Mouse (Mus musculus) telencephalon, adult 2 months (tissue): ENCODE measurements at regions not wholly inside any gene's neighbourhood (a gene's known extent, or its start where the extent isn't known, plus 50 kb on each side); places are given as distances from the start of the nearest gene placed in this dataset.

Experiments
- DNase-seq: peaks from one replicate; pipeline ENCODE4 v3.0.0-alpha.2; 2011; ENCODE audit warnings: low read depth, low spot score

DNA sequence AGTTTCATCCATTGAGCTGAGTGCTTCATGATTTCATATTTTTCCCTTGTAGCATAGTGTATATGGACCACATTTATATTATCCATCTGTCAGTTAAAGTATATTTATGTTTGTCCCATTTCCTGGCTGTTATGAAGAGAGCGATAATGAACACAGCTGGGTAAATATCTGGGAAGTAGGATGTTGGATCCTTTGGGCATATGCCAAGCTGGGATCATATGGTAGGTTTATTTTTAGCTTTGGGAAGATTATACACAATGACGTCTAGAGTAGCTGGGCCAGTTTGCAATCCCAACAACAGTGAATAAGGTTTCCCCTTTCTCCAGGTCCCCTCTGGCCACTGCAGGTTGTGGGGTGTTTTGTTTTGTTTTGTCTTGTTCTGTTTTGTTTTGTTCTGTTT, 164.5 kb downstream of the Gm765 start:
- DNase-seq: no peak

DNA sequence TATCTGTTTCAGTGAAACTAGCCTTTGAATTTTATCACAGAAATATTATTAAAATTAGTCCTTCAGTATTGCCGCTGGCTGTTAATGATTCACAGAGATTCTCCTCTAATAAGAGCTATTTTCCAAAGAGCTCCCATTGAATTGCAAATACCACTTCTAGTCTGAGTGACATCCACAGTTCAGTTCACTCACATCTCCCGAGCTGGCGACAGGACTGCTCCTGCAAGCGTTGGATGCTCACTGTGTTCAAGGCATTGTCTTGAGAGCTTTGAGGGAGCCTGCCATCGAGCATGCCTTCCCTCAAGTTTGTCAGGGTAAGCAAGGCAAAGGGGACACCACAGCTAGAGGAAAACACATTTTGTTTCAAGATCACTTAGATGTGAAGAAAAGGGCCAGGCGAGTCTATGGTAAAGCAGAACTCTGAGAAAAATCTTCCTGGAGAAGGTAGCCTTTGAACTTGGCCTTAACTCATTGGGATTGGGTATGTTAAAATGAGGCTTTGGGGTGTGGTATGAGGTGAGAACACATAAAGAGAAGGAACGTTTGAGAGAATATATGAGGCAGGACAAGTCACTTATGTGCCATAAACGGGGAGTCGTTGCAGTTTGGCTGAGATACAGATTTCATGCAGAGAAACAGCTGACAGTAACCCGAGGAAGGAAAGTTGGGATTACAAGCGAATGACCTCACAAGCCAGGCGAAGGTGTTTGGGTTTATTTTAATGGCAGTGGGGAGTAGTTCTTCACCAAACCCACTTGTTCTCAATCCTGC, 193.3 kb downstream of the Gm765 start:
- DNase-seq: no peak

DNA sequence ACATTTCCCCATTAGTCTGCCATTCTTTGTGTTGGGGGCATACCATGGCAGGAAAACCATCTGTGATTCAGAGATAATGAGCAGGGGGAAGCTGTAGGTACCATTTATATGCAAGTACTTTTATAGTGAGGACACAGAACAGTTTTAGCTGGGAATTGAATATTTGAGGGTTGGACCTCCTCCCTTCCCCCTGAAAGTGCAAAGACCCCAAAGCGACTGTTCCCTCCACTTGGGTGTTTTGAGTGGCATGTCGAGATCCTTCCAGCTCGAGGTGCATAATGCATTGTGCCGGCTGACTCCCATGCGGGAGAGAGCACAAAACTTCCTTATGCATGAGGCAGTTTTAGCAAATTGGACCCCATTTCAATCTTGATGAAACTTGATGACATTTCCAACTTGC, 194.7 kb downstream of the Gm765 start:
- no peak for DNase-seq

DNA sequence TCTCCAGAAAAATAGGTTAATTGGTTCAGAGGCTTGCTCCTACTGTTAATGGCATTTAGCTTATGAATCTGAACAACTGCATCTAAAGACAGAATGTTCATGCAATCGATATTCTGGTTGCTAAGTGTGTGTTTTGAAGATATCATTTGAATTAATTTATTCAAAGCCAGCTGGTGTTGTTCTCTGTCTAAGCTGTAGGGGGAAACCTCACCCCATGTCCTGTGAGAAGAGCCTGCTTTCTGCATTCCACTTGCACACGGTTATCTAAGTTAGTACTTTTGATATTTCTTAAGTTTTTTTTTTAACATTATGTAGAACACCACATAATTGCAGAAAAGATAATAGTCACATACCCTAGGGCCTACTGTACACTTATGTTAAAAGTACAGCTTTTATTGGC, 209.6 kb downstream of the Gm765 start:
- DNase-seq: peak; percentile 55

- DNase-seq: no peak
Measured at GRCm38 (mm10) chr6:98125434-98125833, 217.1 kb downstream of the Gm765 start.

GRCm38 (mm10) chr6:98118355-98119150, 224.0 kb downstream of the Gm765 start:
- no peak for DNase-seq

- no peak for DNase-seq
Measured at GRCm38 (mm10) chr6:98114327-98115134, 228.0 kb downstream of the Gm765 start.

DNA sequence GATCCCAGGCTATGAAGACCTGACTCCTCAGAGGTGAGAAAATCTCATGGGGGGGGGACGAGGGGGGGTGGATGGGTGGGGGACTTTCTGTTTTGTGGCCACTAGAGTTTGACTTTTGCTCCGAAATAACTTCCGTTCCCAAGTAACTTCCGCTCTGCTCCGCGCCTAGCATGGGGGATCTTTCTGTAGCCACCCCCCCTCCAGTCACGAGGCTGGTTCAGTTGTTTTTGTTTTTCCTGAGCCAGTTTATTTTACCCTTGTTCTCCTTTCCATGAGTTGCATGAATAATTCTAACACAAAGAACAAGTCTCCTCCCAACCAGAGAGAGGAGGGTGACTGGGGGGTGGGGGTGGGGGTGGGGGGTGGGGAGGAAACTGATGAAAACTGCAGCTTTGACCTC, 228.8 kb downstream of the Gm765 start:
- DNase-seq: no peak

GRCm38 (mm10) chr6:98112495-98113115, 229.9 kb downstream of the Gm765 start:
- no peak for DNase-seq

- DNase-seq: no peak
Measured at GRCm38 (mm10) chr6:98107123-98107522, 235.4 kb downstream of the Gm765 start.

DNA sequence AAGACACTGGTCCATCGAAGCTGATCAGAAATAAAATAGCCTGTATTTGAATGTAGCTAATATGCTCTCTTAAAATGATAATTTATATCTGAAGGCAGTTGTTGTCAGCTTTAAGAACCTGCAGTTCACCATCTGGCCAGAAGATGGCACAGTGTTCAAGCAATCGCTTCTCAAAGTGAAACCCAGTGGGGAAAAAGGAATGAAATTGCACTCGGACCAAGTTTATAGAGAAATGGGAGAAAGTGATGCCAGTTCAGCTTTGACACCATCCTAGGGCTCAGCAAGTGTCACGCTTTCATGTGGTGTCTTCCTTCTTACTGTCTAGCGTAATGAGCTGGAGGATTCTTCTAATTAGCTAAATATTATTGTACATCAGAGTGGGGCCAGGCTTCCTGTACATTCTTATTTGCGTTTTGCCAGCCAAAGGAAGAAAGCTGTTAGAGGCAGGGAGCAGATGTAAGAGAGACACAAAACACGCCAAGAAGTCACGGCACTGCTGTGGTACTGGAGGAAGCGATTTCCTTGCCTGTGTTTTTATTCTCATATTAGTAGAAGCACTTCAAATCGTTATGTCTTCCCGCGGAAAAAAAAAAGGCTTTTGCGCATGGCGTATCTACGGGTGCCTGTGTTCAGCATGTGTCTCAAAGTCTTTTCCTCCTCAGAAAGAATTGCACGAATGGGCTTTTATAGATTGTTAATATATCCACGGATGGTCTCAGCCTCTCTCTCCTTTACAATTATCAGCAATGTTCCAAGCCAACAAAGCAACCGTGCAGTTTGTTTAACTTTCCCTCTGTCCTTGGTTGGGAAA, 237.1 kb downstream of the Gm765 start:
- DNase-seq: peak; percentile 66

DNA sequence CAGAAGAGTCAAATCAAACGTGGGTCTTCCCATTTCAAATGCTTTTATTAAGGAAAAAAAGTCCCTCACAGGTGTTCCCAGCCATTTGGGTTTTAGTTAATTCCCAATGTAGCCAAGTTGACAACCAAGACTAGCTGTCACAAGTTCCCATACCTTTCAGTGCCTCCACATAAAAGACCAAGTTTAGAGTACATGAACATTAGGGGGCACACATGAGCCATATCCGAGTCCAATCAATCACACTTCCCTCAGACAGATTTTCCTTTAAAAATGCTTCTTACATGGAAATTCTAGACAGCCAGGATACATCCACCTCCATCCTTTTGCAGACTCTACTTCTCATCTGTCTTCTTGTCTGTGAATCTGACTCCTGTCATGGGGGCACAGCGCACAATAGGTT, 238.1 kb downstream of the Gm765 start:
- no peak for DNase-seq

- no peak for DNase-seq
Measured at GRCm38 (mm10) chr6:98101023-98101422, 241.5 kb downstream of the Gm765 start.

DNA sequence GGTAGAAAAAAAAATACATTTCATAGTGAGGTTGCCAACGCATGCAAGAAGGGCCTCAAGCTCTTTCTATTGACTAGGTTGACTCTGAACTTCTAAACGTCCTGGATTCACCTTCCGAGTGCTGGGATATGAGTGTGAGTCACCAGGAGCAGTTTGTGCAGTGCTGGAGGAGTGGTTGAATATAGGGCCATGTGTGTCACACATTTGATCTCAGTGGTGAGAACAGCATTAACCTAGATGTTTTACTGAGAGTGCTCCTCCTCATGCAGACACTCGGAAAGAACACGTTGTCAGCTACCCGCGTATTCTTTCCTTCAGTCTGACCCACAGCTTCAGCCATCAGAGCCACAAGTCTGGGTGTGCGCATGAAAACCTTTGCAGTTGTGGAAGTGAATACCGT, 243.4 kb downstream of the Gm765 start:
- DNase-seq: no peak

DNA sequence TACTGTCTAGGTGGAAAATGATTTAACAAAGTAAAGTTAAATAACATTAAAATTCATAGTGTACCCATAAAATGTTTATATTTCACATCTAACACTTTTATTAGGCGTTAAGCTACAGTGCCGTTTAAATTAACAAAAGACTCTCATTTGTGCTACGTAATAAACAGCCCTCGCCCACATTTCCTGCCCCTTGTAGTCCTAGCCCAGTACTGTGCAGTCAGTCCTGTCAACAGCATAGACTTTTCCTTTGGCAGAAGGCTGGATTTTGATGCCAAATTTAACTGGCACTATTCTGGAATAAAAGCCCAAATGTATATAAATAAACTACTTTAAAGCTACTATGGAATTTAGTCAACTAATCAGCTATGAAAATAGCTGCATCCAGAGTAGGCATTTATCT, 247.3 kb downstream of the Gm765 start:
- no peak for DNase-seq

DNA sequence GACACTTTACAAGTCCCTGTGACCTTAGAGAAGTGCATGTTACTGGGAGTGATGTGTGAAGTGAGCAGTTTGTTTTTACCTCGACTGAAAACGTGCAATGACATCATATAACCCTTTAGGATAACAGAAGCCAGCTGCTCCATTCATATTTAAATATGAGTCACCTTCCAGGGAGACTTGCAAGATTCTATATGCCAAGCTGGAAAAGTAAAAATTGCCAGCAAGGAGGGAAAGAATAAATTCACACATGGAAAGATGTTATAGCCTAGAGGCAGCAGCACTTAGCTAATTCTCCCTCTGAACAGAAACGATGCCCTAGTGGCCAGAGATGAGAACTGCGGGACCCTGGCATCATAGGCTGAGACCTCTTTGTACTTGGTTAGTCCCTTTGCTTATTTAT, 253.4 kb downstream of the Gm765 start:
- peak; percentile 60 for DNase-seq

GRCm38 (mm10) chr6:98080076-98080475, 262.5 kb downstream of the Gm765 start:
- DNase-seq: no peak
